Mouse (Mus musculus) G1E-ER4 (cell line): ENCODE results near the gene Wdr83. TPM values are rescaled to one million over a fixed set of nuclear protein-coding genes. Genes with fewer than 3 reads are reported as not detected.

Experiments
- GATA1 ChIP-seq: IDR thresholded peaks from one replicate; pipeline ENCODE4 v1.8.0; 2012; ENCODE audit warnings: low read length, inconsistent platforms
- polyA plus RNA-seq: library from polyadenylated mRNA; stranded (reverse); fragments of >175 nt; gene quantifications from 2 replicates; pipeline ENCODE4 v1.2.3, GENCODE M21; 2012

Wdr83 gene
- polyA plus RNA-seq, 1 experiment = 18.1 TPM

GRCm38 (mm10) chr8:85084633-85085032 lies 3.5 kb upstream of the Wdr83 start:
- no peak for TF ChIP-seq GATA1

GRCm38 (mm10) chr8:85083108-85083813 lies 2.2 kb upstream of the Wdr83 start, which contains the start of gene Man2b1:
Man2b1 (plus strand) TSS chr8:85083270.
- TF ChIP-seq GATA1 = no peak

- no peak for TF ChIP-seq GATA1
Measured at GRCm38 (mm10) chr8:85080532-85081215, 432 bp downstream of the Wdr83 start, which contains the start of gene Wdr83os. Wdr83os (plus strand) TSS chr8:85080740.

GRCm38 (mm10) chr8:85080214-85080531 lies 933 bp downstream of the Wdr83 start:
- TF ChIP-seq GATA1 = no peak

- no peak for TF ChIP-seq GATA1
Measured at GRCm38 (mm10) chr8:85076993-85077392, 4.1 kb downstream of the Wdr83 start.

GRCm38 (mm10) chr8:85076001-85076400 lies 5.1 kb downstream of the Wdr83 start:
- no peak for TF ChIP-seq GATA1

- no peak for TF ChIP-seq GATA1
Measured at GRCm38 (mm10) chr8:85074617-85075016, 6.5 kb downstream of the Wdr83 start.

GRCm38 (mm10) chr8:85074167-85074566 lies 6.9 kb downstream of the Wdr83 start:
- TF ChIP-seq GATA1 = no peak

- TF ChIP-seq GATA1 = no peak
Measured at GRCm38 (mm10) chr8:85073041-85073612, 8.0 kb downstream of the Wdr83 start.

- TF ChIP-seq GATA1 = no peak
Measured at GRCm38 (mm10) chr8:85072364-85072929, 8.7 kb downstream of the Wdr83 start.

GRCm38 (mm10) chr8:85071514-85072281 lies 9.4 kb downstream of the Wdr83 start, which contains the start of gene Dhps:
Dhps (plus strand) TSS chr8:85071757.
- TF ChIP-seq GATA1 = no peak

GRCm38 (mm10) chr8:85071041-85071440 lies 10.1 kb downstream of the Wdr83 start:
- TF ChIP-seq GATA1 = no peak

- TF ChIP-seq GATA1 = no peak
Measured at GRCm38 (mm10) chr8:85067982-85068381, 13.1 kb downstream of the Wdr83 start, which contains the start of gene Gm5741. Gm5741 (minus strand) TSS chr8:85067982.

- TF ChIP-seq GATA1 = no peak
Measured at GRCm38 (mm10) chr8:85067155-85067554, 14.0 kb downstream of the Wdr83 start.

- TF ChIP-seq GATA1 = no peak
Measured at GRCm38 (mm10) chr8:85065213-85065612, 15.9 kb downstream of the Wdr83 start.

- TF ChIP-seq GATA1 = no peak
Measured at GRCm38 (mm10) chr8:85062603-85063002, 18.5 kb downstream of the Wdr83 start.
